Mouse (Mus musculus) heart, postnatal 14 days (tissue): Measurements from ENCODE around the gene Rbm12. TPM values are rescaled to one million over a fixed set of nuclear protein-coding genes. Genes with fewer than 3 reads are reported as not detected.
A peak's percentile ranks its signal among the peaks of the same experiment; 100 is the strongest.
"Not testable (repeated sequence)": the region's sequence is repeated elsewhere in the genome, so short reads cannot be mapped to it uniquely, and the experiment has no call there.

Experiments used
- DNase-seq, 2 experiments: peaks; one replicate each; pipeline ENCODE4 v3.0.0; 2021 to 2022
- intact Hi-C: fragments of 180-260 bp; cut with DNase I; formaldehyde crosslinking; loops from one replicate; pipeline ENCODE4 v1.15.1; 2025
- long read RNA-seq, 2 experiments: library from polyadenylated mRNA; stranded (forward); transcript quantifications; one replicate each; pipeline ENCODE4 v2.0.0; 2021
- total RNA-seq, 2 experiments: library from RNA; stranded (reverse); gene quantifications; 2 replicates each; pipeline ENCODE4 v1.2.3; 2021

Gene Rbm12
- total RNA-seq: 10 to 100 TPM; 19.7 to 20.3 TPM
- long read RNA-seq, experiment 1, full-length matches to known transcripts: 8 of 10 reads
- long read RNA-seq, experiment 1, partial matches to known transcripts: 0 of 10 reads
- long read RNA-seq, experiment 1, other reads (novel, unspliced or antisense): 2 of 10 reads
- long read RNA-seq, experiment 2, full-length matches to known transcripts: 17 of 19 reads
- long read RNA-seq, experiment 2, partial matches to known transcripts: 0 of 19 reads
- long read RNA-seq, experiment 2, other reads (novel, unspliced or antisense): 2 of 19 reads

DNA sequence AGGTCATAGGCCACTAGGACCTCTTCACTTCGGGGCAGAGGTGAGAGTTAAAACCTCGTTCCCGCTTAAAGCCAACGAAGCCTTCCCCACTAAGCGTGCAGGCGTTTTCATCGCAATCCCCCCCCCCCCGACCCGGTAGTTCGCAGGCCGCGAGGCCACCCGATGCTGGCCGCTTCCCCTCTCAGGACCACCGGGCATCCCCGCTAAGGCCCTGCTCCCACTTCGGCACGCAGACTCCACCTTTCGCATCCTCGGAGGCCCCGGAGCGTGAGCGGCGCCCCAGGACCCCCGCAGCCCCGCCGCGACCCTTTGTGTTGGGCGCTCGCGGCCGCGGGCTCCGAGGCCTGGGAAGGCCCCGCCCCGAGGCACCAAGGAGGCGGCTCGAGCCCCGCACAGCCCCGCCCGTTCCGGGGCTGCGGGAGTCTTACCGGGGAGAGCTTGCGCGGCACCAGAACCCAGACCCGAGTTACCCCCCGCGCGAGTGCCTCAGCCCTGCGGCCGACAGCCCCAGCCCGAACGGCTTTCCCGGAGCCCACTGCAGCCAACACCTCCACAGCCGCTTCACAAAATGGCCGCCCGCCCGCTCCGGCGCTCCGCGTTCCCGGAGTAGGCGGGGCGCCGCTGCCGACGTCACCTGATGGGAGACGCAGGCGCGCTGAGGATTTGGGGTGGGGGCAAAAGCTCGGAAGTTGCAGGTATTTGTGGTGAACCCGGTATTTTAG, at the start of gene Rbm12, which contains the start of gene Cpne1:
Rbm12 (minus strand) TSS at position 621 of the 722 bp plus-strand sequence.
Cpne1 (minus strand) TSS at position 608 of the 722 bp plus-strand sequence.
- intact Hi-C loops: no loop called here
- DNase-seq: peak; percentile 94 to 96

DNA sequence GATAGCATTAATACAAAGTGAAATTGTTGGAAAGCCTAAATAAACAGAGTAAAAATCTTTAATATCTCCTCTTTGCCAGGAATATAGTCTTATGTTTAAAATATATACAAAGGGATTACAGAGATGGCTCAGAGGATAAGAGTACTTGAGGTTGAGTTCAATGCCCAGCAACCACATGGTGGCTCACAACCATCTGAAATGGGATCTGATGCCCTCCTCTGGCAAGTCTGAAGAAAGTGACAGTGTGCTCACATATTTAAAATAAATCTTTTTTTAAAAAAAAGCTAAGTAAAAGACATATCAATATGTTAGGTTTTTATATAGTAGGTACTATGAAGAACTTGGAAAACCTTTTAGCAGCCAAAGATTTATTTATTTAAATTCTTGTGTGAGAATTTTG, 39.8 kb upstream of the Rbm12 start:
- DNase-seq: no peak
- intact Hi-C loops: loop anchor here (5.0 kb wide), 1 partner anchor 126 kb away; no protein-coding TSS in a partner anchor

DNA sequence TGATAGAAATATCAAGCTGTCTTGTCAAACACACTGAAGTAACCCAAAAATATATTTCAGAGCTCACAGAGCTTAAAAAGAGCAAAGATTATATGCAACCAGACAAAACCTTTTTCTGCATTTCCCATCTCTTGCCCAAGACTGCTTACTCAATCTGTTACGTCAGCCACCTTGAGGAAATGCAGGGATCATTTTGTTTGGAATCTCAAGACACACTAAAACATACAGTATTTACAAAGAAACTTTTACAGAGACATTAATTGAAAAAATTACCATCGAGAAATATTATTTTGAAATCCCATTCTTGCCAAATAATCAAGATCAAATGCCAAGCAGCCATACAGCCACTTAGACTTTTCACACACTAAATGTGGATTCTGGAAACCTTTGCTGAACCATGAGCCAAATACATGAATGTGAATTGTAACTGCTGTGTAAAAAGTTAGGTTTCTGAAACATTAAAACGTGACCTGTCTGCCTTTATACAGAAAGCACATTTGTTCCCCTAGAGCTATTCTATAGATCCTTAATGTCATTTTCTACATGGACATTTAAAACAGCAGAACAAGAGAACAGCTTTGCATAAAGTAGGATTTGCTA, 35.6 kb upstream of the Rbm12 start:
- no peak for DNase-seq
- intact Hi-C loops: loop anchor here (2.0 kb wide), 2 partner anchors 15 to 27 kb away; no protein-coding TSS in a partner anchor

DNA sequence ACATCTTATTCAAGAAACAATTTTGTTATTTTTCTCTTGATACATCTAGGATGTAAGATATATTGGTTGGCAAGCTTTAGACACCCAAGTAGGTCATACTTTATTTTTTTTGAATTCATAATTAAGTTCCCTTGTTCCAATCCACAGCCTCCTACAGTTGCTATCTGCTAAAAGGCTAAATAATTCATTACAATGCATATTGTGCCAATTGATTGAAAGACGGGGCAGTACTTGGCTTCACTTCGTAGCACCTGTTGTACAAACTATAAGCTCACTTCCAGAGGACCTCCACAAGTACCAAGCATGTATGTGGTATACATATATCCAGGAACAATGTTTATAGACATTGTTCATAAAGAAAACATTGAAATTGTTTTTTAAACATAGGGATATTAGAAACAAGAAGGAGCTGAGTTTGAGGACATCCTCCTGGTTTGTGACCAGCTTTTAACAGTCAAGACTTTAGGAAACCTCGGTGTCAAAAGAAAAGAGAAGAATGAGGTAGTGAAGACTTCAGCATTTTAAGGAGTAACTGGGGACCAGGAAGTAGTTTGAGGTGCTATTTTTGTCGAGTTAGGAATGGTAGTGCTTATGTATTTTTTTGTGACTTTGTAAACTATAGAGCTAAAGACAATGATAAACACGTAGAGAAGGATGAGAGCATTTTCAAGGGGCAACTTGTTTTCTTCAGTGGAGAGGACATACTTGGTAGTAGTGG, 34.7 kb upstream of the Rbm12 start:
- intact Hi-C loops: loop anchor here (2.0 kb wide), 2 partner anchors 16 to 28 kb away; no protein-coding TSS in a partner anchor
- no peak for DNase-seq

DNA sequence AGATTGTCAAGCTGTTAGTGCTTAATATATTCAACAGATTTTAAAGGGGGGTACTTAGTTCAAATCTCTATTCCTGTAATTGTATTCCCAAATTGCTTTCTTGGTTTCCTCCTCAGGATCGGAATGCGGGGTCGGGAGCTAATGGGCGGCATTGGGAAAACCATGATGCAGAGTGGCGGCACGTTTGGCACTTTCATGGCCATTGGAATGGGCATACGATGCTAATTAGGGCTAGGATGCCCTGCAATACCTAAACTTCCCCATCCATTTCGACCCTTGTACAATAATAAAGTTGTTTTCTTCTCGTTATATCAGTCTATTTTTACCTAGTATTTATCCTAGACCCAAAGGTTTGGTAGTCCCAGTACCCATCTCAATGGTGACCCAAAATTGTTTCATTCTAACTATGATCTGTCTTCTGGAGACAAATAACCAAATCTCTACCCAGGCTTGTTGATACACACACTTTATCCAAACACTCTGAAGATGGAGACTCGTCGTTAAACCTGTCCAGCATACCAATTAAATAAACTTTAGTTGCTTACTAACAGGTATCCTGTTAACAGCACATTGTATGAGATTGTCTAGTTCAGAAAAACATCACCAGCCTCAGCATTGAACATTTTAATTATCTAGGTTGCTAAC, 33.8 kb upstream of the Rbm12 start:
- intact Hi-C loops: loop anchor here (2.0 kb wide), 2 partner anchors 17 to 29 kb away; no protein-coding TSS in a partner anchor
- DNase-seq: no peak

DNA sequence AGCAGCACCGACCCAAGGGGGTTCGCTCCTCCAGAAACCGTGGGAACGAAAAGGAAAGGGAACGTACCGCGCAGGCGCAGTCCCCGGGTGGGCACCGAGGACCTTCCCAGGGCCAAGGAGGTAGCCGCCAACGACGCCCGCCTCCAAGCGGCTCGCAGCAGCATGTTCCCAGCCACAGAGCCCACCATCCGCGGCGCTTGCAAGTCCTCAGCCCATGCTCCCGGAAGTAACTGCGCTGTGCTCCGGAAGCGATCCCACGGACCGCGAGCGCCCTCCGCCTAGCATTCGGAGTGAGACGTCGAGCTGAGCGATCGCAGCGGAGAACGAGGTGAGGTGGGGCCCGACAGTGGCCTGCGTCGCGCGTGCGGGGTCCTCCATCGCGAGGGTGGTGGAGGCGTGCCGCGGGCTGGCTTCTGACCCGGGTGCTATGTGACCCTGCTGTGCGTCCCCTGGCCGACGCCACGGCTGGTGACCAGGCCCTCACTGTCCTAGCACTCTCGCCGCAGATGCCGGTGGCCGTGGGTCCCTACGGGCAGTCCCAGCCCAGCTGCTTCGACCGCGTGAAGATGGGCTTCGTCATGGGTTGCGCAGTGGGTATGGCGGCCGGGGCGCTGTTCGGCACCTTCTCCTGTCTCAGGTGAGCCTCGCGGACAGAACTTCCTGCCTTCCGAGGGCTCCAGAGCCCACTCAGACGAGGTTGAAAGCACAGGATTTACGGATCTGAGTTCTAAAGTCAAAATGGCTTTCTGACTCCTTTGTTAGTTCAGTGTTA, 32.4 kb upstream of the Rbm12 start, which contains the start of the genes Romo1 and Nfs1:
Romo1 (plus strand) TSS at position 87 of the 772 bp plus-strand sequence.
Nfs1 (minus strand) TSS at position 234 of the 772 bp plus-strand sequence.
- intact Hi-C loops: loop anchor here (5.0 kb wide), 1 partner anchor 182 kb away; no protein-coding TSS in a partner anchor
- peak; percentile 90 to 93 for DNase-seq

DNA sequence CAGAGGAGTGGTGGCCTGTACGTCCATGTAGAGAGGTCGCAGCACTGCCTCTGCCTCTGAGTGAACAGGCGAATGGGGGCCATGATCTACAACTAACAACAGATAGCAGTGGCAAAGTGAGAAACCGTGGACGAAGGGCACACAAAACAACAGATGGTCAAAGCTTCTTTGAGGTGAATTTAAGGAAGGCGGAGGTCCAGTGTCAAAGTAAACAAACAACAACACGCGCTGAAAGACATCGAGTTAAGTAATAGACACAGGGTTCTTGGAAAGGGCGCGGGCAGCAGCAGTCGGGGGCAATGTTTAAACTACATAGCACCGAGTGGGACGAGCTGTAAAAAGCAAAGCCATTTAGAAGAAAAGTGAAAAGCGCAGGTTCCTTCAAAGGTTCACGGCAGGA, 31.6 kb upstream of the Rbm12 start:
- intact Hi-C loops: loop anchor here (5.0 kb wide), 1 partner anchor 181 kb away; no protein-coding TSS in a partner anchor
- peak; percentile 6 to 11 for DNase-seq

DNA sequence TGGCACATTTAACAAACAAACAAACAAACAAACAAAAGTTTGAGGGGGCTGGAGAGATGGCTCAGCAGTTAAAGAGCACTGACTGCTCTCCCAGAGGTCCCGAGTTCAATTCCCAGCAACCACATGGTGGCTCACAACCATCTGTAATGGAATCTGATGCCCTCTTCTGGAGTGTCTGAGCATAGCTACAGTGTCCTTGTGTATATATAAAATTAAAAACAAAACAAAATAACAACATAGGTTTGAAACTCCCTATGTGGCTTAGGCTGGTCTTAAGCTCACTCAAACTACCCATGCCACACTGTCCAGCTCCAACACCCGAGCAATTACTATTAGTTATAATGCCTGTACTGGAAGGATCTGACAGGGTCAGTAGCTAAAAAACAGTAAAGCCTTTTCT, 31.0 kb upstream of the Rbm12 start:
- no peak for DNase-seq
- intact Hi-C loops: loop anchor here (5.0 kb wide), 1 partner anchor 181 kb away; no protein-coding TSS in a partner anchor

DNA sequence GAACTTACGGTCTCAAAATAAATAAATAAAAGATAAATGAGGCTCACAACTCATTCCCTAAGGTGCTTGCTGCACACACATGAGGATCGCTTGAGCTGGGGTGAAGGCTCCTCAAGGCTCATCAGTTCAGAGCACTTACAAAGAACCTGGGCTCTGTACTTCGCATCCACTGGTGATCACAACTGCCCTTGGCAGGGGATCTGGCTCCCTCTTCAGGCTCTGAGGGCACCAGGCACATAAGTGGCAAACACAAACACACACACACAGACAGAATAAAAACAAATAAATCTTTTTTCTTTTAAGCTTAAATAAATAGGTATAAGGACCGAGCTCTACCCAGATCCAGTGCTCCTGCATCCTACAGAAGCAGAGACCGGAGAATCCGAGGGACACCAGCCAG, 23.9 kb upstream of the Rbm12 start:
- DNase-seq: no peak
- intact Hi-C loops: no loop called here

DNA sequence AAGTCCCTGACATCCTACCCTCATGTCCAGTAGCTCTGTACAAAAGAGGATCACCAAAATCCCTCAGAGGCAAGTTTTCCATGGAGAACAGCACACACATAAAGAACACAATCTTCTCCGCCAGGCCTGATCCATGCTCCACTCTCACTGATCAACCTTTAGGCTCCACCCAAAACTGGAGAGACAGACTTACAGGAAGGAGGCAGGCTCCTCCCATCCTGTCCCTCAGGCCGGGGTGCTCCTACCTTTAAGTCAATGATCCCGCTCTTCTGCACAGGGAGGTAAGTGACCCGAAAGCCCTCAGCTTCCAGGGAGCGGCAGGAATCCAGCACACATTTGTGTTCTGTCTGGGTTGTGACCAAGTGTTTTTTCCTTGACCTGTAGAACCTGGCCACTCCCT, 22.4 kb upstream of the Rbm12 start:
- intact Hi-C loops: loop anchor here (5.0 kb wide), 1 partner anchor 148 kb away; no protein-coding TSS in a partner anchor
- no peak for DNase-seq

DNA sequence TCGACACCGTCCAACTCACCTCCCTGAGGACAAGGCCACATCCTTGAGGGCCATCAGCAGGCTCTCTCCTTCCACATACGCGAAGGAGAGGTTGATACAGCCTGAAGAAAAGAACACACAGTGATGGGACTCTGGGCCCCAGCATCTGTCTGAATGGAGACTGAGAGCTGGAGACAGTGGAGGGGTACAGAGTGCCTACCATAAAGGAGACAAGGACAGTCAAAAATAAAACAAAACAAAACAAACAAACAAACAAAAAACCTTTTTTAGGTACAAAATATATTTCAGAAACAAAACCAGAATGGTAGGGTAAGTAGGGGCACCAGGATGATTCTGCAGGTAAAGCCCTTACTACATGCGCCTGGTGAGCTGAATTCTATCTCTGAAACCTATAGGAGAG, 15.2 kb upstream of the Rbm12 start, which contains the start of gene Gm28036:
Gm28036 (minus strand) TSS at position 101 of the 400 bp plus-strand sequence.
- no peak for DNase-seq
- intact Hi-C loops: no loop called here

DNA sequence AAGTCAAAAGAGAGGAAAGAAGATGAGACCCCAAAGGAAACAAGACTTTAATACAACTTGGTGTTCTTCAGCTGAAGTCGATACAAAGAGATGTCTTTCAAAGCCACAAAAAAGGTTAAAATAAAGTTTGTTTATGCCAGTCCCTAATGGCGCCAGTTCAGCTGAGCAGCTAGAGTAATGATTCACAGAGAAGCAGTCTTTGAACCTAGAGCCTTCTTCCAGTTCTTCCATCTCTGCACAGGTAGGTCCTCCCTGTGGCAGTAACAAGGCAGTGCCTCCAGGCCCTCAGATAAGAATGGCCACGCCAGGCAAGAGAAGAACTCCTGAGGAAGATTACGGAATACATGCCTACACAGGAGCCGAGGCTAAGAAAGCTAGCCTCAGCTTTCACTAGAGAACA, 12.0 kb upstream of the Rbm12 start:
- intact Hi-C loops: no loop called here

DNA sequence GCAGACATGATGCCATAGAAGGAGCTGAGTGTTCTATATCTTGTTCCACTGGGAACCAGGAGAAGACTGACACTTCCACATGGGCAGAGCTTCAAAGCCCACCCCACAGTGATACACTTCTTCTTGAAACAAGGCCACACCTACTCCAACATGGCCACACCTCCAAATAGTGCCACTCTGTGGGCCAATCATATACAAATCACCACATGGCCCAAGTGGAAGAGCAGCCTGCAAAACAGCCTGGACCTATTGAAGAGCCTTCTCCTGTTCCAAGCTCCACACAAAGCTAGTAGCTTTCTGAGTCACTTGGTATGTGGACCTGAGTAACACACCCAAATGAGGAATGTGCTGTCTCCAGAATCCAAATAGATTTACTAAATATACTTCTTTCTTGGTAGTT, 7.8 kb upstream of the Rbm12 start:
- DNase-seq: no peak
- intact Hi-C loops: no loop called here

More for the DNA sequence above, 12.0 kb upstream of the Rbm12 start:
- no peak for DNase-seq

DNA sequence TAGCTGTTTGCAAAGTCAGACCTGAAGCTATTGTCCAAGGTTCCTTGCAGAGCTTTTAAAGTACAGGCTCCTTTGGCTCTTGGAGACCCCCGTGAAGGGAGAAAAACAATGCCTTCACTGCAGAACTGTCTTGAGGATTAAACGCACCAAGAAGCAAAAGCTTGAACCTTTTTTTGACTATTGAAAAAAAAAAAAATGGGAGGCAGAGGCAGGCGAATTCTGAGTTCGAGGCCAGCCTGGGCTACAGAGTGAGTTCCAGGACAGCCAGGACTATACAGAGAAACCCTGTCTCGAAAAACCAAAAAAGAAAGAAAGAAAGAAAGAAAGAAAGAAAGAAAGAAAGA, 274 bp upstream of the Rbm12 start:
- DNase-seq, intact Hi-C loops: not testable (repeated sequence)

DNA sequence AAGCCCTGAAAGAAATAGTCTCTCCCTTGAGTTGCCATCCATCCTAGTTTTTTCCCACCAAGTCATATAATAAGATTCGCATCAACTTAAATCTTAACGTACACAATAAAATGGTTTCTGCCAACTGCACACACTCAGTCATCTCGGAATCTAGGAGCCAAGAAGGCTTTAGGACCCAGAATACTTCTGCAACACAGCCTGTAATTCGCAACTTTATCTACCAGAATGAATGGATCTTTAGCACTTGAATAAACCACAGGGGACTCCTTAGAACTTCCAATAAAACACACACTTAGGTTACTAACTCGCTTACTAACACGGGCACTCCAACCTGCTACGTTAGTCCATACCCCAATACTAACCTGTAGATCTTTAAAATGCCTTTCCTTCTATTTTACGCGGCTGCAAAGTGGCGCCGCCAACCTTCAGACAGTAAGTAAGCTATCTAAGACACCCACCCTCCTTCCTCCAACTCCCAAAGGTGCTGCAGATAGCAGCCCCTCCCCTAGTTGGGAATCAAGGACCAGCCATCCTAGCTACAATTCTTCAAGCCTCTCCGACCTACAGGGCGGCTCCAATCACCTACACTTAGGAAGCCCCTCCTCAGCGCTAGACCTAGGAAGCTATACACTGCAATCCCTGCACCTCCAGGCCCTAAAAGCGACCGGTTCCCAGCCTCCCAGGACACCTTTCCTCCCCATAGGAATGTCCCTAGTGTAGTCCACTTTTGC, 986 bp downstream of the Rbm12 start:
- no peak for DNase-seq
- intact Hi-C loops: no loop called here

DNA sequence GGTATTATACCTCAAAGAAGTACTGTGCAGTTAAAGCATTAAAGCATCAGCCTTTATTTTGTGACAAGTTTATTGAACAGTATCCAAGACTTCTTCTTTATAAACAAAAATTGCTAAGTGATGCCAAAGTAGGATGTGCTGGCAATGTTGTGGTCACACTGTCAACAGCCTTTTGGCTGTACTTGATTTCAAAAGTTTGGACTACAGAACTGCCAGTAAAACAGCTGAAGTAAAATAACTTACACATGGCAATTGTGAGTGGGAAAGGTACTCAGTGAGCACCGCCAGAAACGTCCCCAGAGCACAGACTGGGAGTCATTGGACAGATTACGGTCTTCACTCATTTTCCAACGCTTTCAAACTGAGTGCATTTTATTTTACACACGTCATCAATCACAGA, 19.9 kb downstream of the Rbm12 start:
- intact Hi-C loops: no loop called here
- DNase-seq: no peak

DNA sequence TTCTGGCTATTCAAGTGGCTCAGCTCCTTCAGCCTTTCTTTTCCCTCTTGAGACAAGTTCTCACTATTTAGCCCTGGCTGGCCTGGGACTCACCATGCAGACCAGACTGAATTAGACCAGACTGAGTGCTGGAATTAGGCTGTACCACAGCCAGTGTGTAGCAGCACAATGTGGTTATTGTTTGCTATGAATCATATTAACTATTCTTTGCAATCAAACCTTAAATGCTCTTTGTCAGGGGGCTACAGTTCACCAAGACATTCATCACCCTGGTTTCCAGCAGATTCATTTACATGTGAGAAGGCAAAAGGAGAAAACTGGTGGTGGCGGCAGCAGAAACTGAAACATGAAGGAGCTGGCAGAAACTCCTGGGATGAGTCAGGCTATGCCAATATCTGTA, 22.0 kb downstream of the Rbm12 start:
- intact Hi-C loops: no loop called here

DNA sequence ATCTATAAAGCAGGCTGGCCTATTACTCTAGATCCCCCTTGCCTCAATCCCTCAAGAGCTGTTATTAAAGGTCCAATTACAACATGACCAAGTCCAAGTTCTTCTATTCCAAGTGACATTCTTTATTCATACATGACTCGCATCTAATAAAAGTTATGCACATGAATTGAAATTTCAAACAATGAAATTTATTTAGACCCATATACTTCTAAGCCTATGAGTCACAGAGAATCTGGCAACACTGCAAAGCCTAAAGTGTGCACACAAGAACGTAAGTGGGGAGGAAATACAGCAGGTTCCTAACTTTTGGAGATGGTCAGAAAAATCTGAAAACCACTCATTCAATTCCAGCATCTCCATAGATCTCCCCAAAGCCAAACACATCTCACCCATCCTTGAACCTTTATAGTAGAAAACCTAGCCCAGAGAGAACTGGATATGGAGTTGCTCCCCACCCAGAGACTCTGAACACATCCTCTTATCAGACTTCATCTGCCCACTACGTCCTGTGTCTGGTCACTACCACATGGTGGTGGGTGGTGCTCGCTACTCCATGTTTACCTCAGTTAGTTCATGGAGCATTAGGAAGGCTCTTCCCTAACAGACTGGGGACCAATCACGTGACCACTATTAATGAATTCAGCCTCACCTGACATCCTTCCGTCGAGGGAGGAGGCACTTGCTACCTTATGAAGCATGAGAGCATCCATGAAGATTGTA, 24.2 kb downstream of the Rbm12 start:
- no peak for DNase-seq
- intact Hi-C loops: no loop called here

More for the DNA sequence above, 22.0 kb downstream of the Rbm12 start:
- no peak for DNase-seq
